Mouse (Mus musculus): Measurements from ENCODE around the gene Adprh. TPM values are rescaled to one million over a fixed set of nuclear protein-coding genes. Genes with fewer than 3 reads are reported as not detected.

The Adprh gene
- polyA plus RNA-seq, 1 experiment from 2014 or later, result 102 TPM

DNA sequence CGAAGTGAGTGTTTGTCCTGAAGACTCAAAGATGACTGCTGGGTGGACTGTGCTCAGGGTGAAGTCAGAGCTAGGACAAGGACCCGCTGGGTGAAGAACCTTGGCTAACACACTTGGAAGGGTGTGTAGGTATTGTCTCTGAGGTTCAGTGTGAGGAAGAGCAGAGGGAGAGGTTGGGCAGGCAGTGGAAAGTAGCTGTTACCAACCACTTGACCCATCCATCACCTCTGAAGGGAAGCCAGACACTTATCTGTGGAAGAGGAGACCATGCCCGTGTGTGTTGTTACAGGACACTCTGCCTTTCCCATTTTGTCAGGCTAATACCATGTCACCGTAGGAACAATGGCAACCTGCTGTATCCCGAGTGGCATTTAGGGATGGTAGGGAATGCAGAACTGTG lies 46.2 kb downstream of the Adprh start:
- 46% methylated on average over 5 of the region's 5 CpGs for WGBS

GRCm38 (mm10) chr16:38403639-38404038 lies 48.9 kb downstream of the Adprh start:
- Histone ChIP-seq H3K9me3 (no peaks in the 10 kb centered on the region), H3K27me3 (replicated peaks) (no peaks in the 10 kb centered on the region), H3K4me2 (no peak overlapping the region), H3K4me1 (peaks cover 27% of the 10 kb centered on the region), H3K36me3 (no peaks in the 10 kb centered on the region), H3K27ac (replicated peaks) (no peak overlapping the region), H3K9ac (no peak overlapping the region), H3K4me3 (no peak overlapping the region)
- no peak for ATAC-seq (ENCODE audit: extremely low read depth, insufficient number of reproducible peaks, low FRiP score, low TSS enrichment)
- 80% methylated on average over 7 of the region's 7 CpGs for WGBS

More for the DNA sequence above, 46.2 kb downstream of the Adprh start:
- Histone ChIP-seq H3K4me3 (no peak overlapping the region), H3K27me3 (replicated peaks) (no peaks in the 10 kb centered on the region), H3K4me1 (peaks cover 12% of the 10 kb centered on the region), H3K27ac (replicated peaks) (no peak overlapping the region), H3K9me3 (no peaks in the 10 kb centered on the region), H3K36me3 (no peaks in the 10 kb centered on the region), H3K4me2 (no peak overlapping the region), H3K9ac (no peak overlapping the region)
- no peak for ATAC-seq (ENCODE audit: extremely low read depth, insufficient number of reproducible peaks, low FRiP score, low TSS enrichment)

- Histone ChIP-seq H3K4me3 (no peak overlapping the region), H3K36me3 (no peaks in the 10 kb centered on the region), H3K27ac (replicated peaks) (no peak overlapping the region), H3K27me3 (replicated peaks) (no peaks in the 10 kb centered on the region), H3K4me1 (peaks cover 21% of the 10 kb centered on the region), H3K9me3 (no peaks in the 10 kb centered on the region), H3K9ac (no peak overlapping the region), H3K4me2 (no peak overlapping the region)
- ATAC-seq (ENCODE audit: extremely low read depth, insufficient number of reproducible peaks, low FRiP score, low TSS enrichment), result no peak
- WGBS, result 70% methylated on average over 6 of the region's 6 CpGs
Observed at GRCm38 (mm10) chr16:38401468-38401867, 51.0 kb downstream of the Adprh start.

DNA sequence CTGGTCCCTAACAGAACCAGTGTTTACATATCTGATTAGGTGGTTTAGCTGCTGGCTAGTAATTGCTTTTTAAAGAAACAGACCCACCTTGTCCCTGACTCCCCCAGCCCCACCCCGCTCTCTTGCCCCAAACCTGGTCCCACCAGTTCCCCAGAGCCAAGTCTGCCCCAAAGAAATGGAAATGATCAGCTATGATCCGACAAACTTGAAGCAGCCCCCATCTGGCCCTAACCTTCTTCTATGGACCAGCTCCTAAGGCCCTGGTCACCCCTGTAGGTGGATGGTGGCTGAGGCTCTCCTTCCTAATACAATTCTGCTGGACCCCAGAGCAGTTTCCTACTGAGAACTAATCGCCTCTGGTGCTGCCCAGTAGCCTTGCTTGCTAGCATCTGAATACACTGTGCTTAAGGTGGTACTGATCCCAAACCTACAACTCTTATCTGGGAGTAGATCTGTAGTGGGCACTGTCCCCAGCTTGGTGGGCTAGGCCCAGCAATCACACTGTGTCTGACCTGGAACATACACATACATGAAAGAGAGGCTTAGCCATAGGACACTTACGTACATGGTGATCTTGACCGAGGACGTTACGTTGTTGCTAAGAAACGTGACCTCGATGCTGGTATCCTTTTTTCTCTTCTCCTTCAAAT lies 52.1 kb downstream of the Adprh start:
- Histone ChIP-seq H3K36me3 (no peaks in the 10 kb centered on the region), H3K9ac (peak overlapping the region; percentile 79), H3K27ac (replicated peaks) (peak overlapping the region; percentile 48; the same call in 1 of the 2 replicates), H3K27me3 (replicated peaks) (no peaks in the 10 kb centered on the region), H3K4me2 (peak overlapping the region; percentile 71), H3K4me1 (peaks cover 28% of the 10 kb centered on the region), H3K4me3 (peak overlapping the region; percentile 42), H3K9me3 (no peaks in the 10 kb centered on the region)
- 75% methylated on average over 9 of the region's 9 CpGs for whole genome bisulfite sequencing
- no peak for ATAC-seq (ENCODE audit: extremely low read depth, insufficient number of reproducible peaks, low FRiP score, low TSS enrichment)

GRCm38 (mm10) chr16:38399531-38400231 lies 52.8 kb downstream of the Adprh start:
- Histone ChIP-seq H3K27ac (replicated peaks) (peak overlapping the region; percentile 48), H3K4me2 (peak overlapping the region; percentile 71), H3K9ac (peak overlapping the region; percentile 79), H3K4me1 (peaks cover 32% of the 10 kb centered on the region), H3K27me3 (replicated peaks) (no peaks in the 10 kb centered on the region), H3K36me3 (no peaks in the 10 kb centered on the region), H3K9me3 (no peaks in the 10 kb centered on the region), H3K4me3 (peak overlapping the region; percentile 42)
- WGBS, result 17% methylated on average over 17 of the region's 17 CpGs
- no peak for ATAC-seq (ENCODE audit: extremely low read depth, insufficient number of reproducible peaks, low FRiP score, low TSS enrichment)

DNA sequence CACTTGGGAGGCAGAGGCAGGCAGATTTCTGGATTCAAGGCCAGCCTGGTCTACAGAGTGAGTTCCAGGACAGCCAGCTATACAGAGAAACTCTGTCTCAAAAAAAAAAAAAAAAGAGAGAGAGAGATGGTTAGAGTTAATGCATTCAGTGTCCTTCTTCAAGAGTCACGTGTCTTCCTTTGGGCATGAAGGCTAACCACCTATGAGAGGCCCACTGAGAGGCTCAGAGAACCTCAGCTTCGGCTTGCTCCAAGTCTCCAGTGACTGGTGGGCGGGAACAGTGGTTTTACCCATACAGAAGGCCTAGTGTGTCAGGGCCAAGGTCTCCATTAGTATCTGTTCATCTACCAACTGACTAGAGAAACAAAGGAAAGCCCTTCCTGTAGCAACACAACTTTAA lies 53.4 kb downstream of the Adprh start:
- no peaks in the 10 kb centered on the region for H3K36me3 ChIP-seq
- ATAC-seq (ENCODE audit: extremely low read depth, insufficient number of reproducible peaks, low FRiP score, low TSS enrichment), result no peak
- H3K4me1 ChIP-seq, result peaks cover 32% of the 10 kb centered on the region
- no peak overlapping the region for H3K4me3 ChIP-seq
- H3K4me2 ChIP-seq, result peak overlapping the region; percentile 71
- no peaks in the 10 kb centered on the region for H3K27me3 ChIP-seq (replicated peaks)
- H3K27ac ChIP-seq (replicated peaks), result 0 out of 2 replicates have a peak overlapping the region, but pooled peaks have one; percentile 48
- peak overlapping the region; percentile 79 for H3K9ac ChIP-seq
- H3K9me3 ChIP-seq, result no peaks in the 10 kb centered on the region
- 69% methylated on average over 3 of the region's 3 CpGs for WGBS

GRCm38 (mm10) chr16:38398266-38398665 lies 54.2 kb downstream of the Adprh start:
- WGBS, result 90% methylated on average over 6 of the region's 6 CpGs
- H3K27ac ChIP-seq (replicated peaks), result no peak overlapping the region
- ATAC-seq (ENCODE audit: extremely low read depth, insufficient number of reproducible peaks, low FRiP score, low TSS enrichment), result no peak
- H3K9ac ChIP-seq, result no peak overlapping the region
- H3K36me3 ChIP-seq, result no peaks in the 10 kb centered on the region
- H3K4me3 ChIP-seq, result no peak overlapping the region
- no peaks in the 10 kb centered on the region for H3K9me3 ChIP-seq
- H3K27me3 ChIP-seq (replicated peaks), result no peaks in the 10 kb centered on the region
- H3K4me1 ChIP-seq, result peaks cover 32% of the 10 kb centered on the region
- H3K4me2 ChIP-seq, result no peak overlapping the region

- no peaks in the 10 kb centered on the region for H3K9me3 ChIP-seq
- H3K4me2 ChIP-seq, result peak overlapping the region; percentile 49
- H3K36me3 ChIP-seq, result no peaks in the 10 kb centered on the region
- no peaks in the 10 kb centered on the region for H3K27me3 ChIP-seq (replicated peaks)
- WGBS, result 33% methylated on average over 13 of the region's 13 CpGs
- H3K4me3 ChIP-seq, result peak overlapping the region; percentile 24
- ATAC-seq (ENCODE audit: extremely low read depth, insufficient number of reproducible peaks, low FRiP score, low TSS enrichment), result no peak
- H3K9ac ChIP-seq, result peak overlapping the region; percentile 62
- H3K4me1 ChIP-seq, result peaks cover 36% of the 10 kb centered on the region
- H3K27ac ChIP-seq (replicated peaks), result peak overlapping the region; percentile 62
Observed at GRCm38 (mm10) chr16:38396155-38396554, 56.3 kb downstream of the Adprh start.

GRCm38 (mm10) chr16:38395060-38395730 lies 57.3 kb downstream of the Adprh start:
- no peaks in the 10 kb centered on the region for H3K9me3 ChIP-seq
- ATAC-seq (ENCODE audit: extremely low read depth, insufficient number of reproducible peaks, low FRiP score, low TSS enrichment), result no peak
- no peak overlapping the region for H3K4me3 ChIP-seq
- H3K27ac ChIP-seq (replicated peaks), result no peak overlapping the region
- H3K9ac ChIP-seq, result 0 out of 2 replicates have a peak overlapping the region, but pooled peaks have one; percentile 5
- WGBS, result 70% methylated on average over 6 of the region's 6 CpGs
- H3K27me3 ChIP-seq (replicated peaks), result 0 out of 2 replicates have a peak, but pooled peaks cover 4% of the 10 kb centered on the region
- H3K36me3 ChIP-seq, result no peaks in the 10 kb centered on the region
- no peak overlapping the region for H3K4me2 ChIP-seq
- H3K4me1 ChIP-seq, result peaks cover 34% of the 10 kb centered on the region

- no peaks in the 10 kb centered on the region for H3K9me3 ChIP-seq
- no peak for ATAC-seq (ENCODE audit: extremely low read depth, insufficient number of reproducible peaks, low FRiP score, low TSS enrichment)
- no peak overlapping the region for H3K9ac ChIP-seq
- WGBS, result 73% methylated on average over 8 of the region's 8 CpGs
- H3K27ac ChIP-seq (replicated peaks), result no peak overlapping the region; the same call in 1 of the 2 replicates
- H3K36me3 ChIP-seq, result no peaks in the 10 kb centered on the region
- no peak overlapping the region for H3K4me2 ChIP-seq
- 0 out of 2 replicates have a peak, but pooled peaks cover 4% of the 10 kb centered on the region for H3K27me3 ChIP-seq (replicated peaks)
- peaks cover 24% of the 10 kb centered on the region for H3K4me1 ChIP-seq
- H3K4me3 ChIP-seq, result no peak overlapping the region
Observed at GRCm38 (mm10) chr16:38394191-38394618, 58.3 kb downstream of the Adprh start.

Data from heart, embryonic 13.5 days (tissue).